Mouse (Mus musculus): ENCODE measurements at regions not wholly inside any gene's neighbourhood (a gene's known extent, or its start where the extent isn't known, plus 50 kb on each side); places are given as distances from the start of the nearest gene placed in this dataset.
A peak's percentile ranks its signal among the peaks of the same experiment; 100 is the strongest.

DNA sequence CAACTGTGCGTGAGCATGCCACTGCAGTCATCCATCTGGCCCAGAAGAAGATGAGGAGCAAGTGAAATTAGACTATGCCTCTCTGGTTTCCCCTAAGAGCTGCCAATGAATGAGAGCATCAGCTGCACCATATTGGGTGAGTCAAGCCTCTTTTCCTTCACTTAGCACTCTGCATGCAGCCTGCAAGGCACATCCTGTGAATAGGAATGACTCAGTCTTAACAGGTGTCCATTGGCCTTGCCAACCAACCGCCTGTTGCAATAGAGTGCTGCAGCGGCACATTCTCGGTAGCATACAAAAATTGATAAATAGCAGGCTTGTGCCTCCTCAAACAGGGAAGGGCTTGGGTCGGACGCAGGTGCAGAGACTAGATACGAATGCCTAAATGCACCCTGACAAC lies 808.7 kb downstream of the Gsdmc2 start:
- peak; percentile 4 for DNase-seq (ENCODE audit: low spot score in 2 of 2)

DNA sequence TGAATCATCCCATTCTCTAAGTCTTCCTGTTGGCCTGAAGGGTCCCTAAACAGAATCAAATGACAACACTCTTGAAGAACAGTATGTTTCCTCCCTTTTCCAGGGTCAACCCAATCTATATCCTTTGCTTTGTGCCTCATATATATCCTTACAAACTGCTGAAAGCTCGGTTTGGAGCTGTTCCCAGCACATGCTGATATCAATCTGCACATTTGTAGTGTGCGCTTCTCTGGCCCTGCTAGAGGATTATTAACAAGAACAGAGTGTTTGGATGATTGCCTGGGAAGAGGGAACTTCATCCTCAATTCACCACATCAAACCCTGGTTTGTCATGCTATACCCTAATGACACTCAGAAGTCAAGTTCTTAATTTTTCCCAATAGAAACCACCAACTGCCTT lies 824.2 kb downstream of the Gsdmc2 start:
- DNase-seq (ENCODE audit: low spot score in 2 of 2) = no peak

DNA sequence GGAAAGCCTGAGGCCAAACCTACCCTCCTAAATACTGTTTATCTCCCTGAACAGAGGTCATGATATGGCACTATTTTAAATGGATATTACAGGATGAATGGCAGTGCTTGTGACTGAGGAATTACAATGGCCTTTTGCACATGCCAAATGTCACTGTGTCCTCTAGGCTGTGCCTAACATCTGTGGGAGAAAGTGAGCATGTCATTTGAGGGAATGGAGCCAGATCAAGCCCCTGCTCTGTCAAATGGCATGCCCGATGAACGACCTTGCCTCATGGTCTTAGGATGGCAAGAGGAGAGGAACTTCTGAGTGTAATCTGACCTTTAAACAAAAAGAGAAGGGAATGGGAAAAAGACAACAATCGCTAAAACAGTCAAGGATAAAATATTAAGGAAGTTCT lies 827.0 kb downstream of the Gsdmc2 start:
- DNase-seq (ENCODE audit: low spot score in 2 of 2) = no peak

DNA sequence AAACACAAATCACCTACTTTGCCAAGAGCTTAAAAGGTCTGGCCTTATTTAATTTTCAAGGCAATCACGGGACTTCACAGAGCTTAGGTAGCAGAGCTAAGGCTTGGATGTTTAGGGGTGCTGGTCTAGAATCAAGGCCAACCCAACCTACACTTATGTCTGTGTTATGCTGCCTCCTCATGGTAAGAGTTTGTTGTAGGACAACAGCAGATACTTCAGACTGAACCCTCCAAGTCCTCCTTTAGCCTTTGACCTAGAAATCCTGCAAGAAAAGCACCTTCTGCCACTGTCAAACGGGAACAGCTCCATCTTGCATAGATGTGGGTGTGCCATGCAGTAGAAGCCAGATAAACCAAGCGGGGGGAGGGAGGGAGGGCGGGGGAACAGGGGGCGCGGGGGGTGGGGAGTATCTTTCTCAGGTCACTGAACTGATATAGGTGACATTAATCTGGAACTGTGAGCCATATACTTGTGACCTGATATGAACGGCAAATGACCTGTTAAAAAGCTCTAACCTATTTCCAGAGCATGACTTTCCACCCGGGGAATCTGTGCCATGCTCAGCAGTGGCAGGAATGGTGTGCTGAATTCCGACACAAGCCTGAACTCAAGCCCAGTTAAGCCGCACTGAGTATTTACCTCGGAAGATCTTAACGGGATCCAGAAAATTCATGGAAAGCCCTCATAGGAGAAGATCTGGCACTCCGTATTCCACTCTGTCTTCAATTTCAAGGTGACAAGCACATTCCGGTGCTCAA lies 838.3 kb downstream of the Gsdmc2 start:
- peak; percentile 27 to 61 for DNase-seq (ENCODE audit: low spot score in 2 of 2)

DNA sequence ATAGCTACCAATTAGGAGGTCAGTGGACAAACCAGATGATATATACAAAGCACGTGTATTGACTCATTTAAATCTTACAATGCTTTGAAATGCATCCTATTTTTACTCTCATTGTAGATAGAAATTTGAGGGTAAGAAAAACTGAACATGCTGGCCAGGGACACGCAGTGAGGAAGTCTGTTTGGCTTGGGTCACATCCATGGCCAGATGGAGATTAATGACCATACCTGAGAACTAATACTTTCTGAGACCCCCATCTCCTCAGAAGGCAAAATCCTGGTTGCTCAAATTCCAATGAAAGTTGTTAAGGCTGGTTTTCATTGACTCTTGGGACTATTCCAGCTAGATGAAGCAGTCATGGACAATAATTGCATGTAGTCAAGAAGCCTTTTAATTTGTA lies 850.3 kb downstream of the Gsdmc2 start:
- no peak for DNase-seq (ENCODE audit: low spot score in 2 of 2)

DNA sequence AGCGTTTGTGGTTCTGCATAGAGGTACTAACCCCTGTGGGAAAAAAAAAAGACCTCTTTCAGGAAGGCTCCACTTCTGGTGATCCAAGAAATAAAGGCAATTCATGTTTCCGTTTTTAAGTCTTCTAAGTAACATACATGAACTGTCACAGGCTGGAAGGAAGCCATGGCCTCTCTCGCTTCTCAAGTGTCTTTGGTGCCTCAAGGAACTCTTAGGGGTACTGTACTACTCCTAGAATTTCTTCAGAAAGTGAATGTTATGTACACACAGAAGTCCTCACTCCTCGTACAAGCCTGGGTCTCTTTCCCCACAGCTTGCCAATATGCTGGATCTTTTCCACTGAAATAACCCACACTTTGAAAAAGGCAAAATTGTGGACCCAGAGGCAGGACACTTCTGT lies 858.1 kb downstream of the Gsdmc2 start:
- DNase-seq (ENCODE audit: low spot score in 2 of 2) = no peak

DNA sequence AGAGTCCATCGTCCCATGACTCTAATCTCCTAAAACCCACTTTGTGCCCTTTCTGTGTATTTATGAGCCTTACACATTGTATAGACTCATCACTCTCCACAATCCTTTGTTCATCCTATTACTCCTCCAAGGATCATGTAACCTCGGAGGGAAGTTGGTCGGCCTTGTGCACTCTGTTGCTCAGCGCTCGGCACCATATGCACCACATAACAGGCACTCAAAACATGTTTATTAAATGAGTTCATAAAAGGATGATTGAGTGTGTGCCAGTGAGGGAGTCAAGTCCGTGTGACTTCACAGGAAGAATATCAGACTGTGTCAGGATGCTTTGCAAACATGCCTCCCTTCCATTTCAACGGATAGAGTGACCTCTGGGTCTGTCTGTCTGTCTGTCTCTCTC lies 858.8 kb downstream of the Gsdmc2 start:
- no peak for DNase-seq (ENCODE audit: low spot score in 2 of 2)

DNA sequence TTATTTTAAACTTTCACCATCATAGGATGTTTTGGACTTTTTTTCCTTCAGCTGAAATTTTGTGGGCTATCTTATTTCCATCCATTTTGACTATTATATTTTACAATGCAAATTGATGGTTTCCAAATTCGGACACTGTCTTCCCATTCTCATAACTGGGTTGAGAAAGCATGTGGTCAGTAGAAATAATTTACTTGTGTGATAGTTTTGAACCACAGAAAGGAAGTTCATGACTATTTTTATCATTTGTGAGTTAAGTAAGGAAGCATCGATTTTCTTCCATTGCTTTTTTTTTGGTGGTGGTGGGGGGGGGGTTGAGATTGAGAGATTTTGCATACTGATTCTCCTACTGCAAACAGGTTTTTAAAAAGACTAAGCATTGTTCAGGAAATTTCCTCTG lies 874.4 kb downstream of the Gsdmc2 start:
- DNase-seq (ENCODE audit: low spot score in 2 of 2) = no peak

DNA sequence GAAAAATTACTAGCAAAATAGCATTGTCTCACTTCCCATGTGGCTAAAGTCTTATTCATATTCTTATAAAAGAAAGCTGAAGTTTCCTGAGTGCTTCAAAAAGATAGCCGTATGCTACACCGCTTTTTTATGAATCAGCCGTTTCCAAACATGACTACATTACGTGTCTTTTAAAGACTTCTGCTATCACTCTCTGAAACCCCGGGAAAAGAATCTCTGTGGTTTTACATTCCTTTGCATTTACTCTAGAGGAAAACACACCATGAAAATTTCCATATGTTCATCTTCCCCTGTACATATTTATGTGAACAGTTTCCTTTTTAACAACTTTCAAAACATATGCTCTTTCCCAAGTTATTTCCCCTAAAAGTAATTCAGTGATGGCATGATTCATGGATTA lies 882.3 kb downstream of the Gsdmc2 start:
- DNase-seq (ENCODE audit: low spot score in 2 of 2) = no peak

DNA sequence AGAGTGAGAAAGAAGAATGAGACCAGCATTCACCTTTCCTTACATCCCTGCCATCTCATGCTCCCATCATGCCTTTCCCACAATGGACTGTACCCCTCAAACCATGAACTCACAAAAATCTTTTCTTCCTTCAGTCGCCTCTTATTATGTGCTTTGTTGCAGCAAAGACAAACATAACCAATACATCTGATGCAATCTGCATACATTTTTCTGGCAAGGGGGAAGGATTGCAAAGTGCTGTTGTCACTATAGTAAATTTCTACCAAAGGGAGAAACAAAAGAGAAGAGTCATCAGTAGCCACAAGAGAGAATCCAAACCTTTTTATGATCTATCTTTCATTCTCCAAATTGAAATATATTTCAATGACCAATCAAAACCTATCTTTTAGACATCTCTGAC lies 884.4 kb downstream of the Gsdmc2 start:
- DNase-seq (ENCODE audit: low spot score in 2 of 2) = no peak

DNA sequence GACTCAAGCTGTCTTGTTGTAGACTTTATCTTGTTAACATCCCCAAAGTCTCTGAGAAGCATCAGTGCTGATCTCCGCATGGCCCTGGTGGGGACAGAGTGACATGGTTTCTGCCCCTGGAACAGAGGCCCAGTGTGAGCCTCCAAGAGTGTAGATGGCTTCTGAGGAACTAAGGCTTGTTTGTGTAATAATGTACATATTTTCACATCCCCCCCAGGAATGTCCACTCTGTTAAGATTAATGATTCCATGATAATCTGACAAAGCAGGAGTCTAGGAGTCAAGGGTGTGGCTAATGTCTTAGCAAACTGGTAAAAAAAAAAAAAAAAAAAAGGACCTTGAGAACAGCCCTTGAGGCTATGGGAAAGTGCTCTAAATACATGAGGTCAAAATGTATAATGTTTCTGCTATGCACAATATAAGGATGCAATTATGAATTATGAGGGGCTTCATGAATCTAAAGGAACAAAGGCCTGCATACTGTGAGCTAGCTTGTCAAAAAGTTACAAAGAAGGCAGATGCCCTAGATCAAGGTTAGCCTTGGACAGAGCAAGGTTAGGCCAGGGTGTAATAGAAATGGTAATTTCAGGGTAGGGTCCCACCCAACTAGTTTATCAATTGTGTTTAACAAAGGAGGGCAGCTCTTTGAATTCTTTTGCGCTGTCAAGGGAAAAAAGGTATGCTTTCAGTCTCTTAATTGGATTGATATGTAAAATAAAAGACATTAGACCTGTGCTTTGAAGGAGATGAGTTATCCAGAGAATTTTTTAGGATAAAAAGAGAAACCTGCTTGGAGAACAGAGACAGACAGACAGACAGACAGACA lies 886.3 kb downstream of the Gsdmc2 start:
- DNase-seq (ENCODE audit: low spot score in 2 of 2) = no peak

DNA sequence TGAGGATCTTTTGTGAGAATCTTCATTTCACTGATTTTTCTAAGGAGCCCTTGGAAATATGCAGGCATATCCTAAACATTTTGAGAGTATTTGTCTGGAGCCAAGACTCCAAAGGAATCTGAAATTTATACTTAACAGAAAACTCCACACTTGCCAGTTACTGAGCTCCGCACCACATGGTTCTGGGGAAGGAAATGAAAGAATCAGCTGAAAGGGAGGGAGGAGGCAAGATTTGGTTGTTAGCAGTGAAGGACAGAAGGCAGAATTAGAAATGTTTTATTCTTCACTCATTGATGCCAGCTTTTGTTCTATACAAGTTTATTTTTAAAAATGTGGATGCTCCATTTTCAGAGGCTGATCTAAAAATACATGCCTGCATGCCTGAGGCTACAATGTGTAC lies 890.1 kb downstream of the Gsdmc2 start:
- DNase-seq (ENCODE audit: low spot score in 2 of 2) = no peak

DNA sequence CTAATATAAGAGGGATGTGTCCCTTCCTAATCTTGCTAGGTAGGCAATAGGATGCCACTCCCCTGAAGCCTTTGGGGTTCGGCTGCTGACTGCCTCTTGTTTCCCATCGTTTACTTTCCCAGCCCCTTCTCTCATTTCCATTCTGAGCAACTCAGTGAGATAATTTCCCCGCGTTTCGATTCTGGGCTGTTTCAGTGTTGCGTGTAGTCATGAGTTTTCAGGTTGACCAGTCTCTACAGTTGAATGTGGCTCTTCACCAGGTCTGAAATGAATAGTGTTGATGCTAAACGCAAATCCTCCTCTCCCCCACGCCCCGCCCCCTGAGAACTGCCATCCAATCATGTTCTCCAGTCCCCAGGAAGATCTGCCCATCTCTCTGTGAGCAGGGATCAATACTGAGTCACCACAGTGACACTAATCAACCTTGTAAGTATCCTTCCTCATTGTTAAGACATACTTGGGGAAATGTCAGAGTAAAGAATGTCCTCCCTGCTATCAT lies 890.6 kb downstream of the Gsdmc2 start:
- no peak for DNase-seq (ENCODE audit: low spot score in 2 of 2)

DNA sequence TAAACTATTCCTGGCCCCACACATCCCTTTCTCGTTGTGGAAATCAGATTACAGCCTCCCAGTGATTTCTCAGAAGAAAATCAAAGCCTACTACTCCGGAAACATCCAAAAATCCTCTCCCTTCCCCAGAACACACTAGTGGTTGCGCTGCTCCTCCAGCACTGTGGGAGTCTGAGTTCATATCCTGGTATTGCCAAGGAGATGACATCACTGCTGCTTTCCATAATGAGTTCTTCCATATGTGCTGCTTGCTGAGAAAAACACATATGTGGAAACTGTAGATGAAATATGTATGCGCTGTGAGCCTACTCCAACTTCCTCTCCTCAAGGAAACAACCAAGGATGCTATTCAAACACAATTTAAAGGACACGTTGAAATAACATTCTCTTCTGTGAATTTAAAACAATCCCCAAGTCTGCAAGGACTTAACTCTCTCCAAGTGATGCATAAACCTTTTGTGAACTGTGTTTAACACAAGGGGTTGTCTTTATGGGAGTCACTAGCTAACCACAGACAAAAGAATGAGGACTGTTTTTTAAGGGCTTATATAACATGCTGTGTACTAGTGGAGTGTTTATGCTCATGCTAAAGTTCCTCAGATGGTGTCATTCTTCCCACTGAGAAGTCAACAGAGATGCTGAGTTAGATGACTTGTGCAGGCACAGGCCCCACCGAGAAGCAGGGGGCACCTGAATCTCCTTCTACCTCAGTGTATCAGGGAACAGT lies 891.6 kb downstream of the Gsdmc2 start:
- no peak for DNase-seq (ENCODE audit: low spot score in 2 of 2)

DNA sequence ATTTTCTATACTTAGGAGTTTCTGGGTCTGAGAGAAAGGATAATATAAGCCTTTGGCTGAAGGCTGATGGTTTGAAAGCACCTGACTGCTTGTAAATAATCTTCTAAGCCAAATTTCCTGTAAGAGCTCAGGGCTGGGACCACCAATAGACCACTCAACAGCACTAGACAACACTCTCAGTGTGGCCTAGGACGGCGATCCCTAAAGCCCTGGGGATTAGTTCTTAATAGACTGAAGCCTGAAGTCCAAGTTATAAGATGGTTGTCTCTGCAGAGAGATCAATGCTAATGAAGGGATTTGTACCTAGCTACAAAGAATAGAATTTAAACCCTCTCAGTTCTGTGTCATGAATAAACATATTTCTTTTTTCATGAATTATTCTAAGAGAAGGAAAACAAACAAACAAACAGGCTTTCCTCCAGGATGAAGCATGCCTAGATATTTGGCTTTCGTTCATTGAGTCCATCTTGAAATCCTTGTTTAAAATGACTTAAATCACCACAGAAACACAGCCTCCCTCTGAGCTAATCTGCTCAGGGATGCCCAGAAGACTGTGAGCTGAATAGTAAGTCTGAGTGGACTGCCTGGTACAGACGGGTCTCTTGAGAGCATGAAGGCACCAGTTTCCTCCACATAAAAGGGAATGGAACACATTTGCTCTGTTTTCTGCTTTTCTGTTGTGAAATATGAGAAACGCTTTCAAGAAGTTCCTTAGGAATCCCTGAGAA lies 892.3 kb downstream of the Gsdmc2 start:
- DNase-seq (ENCODE audit: low spot score in 2 of 2) = no peak

DNA sequence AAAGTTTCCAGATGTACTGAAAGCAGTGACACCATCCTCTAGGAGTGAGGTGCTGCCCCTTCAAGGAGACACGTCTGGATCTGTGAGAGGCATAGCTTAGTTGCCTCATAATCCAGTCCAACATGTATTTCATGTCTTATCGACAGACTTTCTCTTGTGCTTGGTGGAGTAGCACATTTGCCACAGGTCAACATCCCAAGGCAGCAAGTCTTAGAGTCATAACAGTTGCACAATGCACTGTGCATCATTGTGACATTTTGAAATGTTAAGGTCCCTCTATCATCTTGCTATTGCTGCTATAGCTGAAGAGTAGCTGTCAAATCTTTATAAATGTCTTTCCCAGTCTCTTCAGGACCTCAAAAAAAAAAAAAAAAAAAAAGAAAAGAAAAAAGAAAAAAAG lies 905.6 kb downstream of the Gsdmc2 start:
- DNase-seq (ENCODE audit: low spot score in 2 of 2) = no peak

DNA sequence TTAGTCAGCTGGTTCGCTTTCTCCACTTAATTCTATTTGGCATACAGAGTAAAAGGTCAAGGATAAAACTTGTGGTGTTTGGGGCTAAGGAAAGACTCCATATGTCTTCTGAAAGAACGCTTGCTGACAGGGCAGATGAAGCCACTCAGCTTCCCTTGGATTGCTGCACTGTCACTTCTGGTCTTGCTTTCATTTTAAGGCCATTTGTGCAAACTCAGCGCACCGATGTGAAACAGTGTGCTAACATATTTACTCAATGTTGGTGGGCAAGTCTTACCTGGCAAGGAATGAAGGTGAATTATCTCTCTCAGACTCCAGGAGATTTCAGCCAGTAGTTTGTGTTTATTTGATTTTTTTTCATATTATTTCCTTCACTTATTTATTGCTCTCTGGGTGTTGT lies 907.2 kb downstream of the Gsdmc2 start:
- no peak for DNase-seq (ENCODE audit: low spot score in 2 of 2)

DNA sequence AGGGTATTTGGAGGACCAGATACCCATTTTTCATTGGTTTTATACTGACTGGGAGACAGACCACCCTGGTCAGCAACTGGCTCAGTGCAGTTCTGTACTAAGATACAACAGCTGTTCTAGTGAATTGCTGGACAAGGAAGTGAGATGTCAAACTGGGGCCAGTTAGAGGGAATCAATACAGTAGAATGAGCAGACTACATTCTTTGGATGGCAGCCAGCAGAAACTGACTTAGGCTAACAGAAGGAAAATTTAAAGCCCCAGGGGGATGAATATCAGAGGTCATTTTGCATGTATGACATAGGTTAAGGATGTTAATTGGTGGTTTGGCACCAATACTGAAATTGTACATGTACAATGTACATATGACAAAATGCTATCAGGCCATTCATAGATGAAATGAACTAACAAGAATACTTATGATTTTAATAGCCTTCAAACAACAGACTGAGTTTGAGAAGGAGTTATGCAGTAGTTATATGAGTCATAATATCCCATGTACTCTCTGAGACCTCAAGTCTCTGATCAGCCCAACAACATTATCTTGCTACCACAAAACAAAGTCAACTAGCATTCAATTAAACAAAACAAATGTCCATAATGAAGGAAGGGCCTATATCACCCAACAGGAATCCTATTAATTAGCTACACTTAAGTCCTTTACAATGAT lies 910.3 kb downstream of the Gsdmc2 start:
- DNase-seq (ENCODE audit: low spot score in 2 of 2) = no peak

DNA sequence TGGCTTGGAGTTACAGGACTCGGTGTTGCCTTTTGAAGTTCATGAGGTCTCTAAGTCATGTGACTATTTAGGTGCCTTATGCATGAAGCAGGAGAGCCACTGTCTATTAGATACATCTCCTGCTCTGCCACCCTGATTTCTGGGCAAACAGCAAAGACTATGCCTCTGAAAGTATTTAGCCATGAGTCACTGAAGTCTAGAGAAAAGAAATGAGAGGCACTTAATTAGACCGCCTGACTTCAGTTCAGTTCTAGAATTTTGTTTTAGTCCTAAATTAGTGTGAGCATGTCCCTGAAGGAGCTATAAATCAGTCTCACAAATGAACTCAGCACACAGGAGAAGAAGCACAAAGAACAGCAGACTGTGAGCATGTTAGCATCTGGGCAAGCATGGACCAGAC lies 924.5 kb downstream of the Gsdmc2 start:
- DNase-seq (ENCODE audit: low spot score in 2 of 2) = no peak

DNA sequence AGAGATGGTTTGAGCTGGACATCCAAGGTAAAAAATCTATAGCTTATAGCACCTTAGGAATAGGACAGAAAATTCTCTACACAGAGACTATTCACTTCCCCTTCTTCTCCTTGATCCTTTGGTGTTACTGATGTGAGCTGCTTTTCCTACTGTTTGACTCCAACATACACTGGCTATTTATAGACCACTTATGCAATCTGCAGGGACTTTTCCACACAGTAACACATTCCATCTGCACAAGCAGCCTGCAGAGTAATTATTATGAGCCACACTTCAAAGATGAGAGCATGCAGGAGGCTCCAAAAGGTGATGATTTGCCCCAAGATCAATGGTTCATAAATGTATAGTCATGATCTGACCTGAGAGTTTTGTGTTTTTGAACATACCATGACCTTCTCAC lies 925.7 kb downstream of the Gsdmc2 start:
- DNase-seq (ENCODE audit: low spot score in 2 of 2) = no peak

DNA sequence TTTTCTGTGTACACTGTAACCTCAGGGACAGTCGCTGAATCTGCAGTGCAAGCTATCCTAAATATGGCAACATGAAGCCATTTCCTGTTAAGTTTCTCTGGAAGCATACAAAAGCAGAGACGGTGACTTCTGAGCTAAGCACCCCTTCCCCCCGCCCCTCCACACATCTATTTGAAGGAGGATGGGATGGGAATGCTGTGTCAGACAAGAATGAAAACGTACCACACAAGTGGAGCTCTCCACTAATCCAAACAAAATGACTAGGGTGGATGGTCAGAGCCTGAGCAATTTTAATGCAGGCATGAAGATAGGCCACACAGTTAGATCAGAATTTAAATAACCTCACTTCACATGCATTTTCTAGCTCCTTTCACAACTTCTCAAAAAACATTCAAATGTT lies 936.6 kb downstream of the Gsdmc2 start:
- DNase-seq (ENCODE audit: low spot score in 2 of 2) = no peak
